Mouse (Mus musculus) gastrocnemius, adult 18-20 months (tissue): ENCODE data around the gene Mtif3. TPM values are rescaled to one million over a fixed set of nuclear protein-coding genes. Genes with fewer than 3 reads are reported as not detected.

Source experiments
- DNase-seq: peaks from one replicate; pipeline ENCODE4 v3.0.0; 2021; ENCODE audit warnings: low spot score
- total RNA-seq, 2 experiments: library from RNA; stranded (reverse); gene quantifications; 2 replicates each; pipeline ENCODE4 v1.2.3; 2021

Mtif3 gene
- total RNA-seq, 2 experiments from 2014 or later, result 22.1 to 24.3 TPM

DNA sequence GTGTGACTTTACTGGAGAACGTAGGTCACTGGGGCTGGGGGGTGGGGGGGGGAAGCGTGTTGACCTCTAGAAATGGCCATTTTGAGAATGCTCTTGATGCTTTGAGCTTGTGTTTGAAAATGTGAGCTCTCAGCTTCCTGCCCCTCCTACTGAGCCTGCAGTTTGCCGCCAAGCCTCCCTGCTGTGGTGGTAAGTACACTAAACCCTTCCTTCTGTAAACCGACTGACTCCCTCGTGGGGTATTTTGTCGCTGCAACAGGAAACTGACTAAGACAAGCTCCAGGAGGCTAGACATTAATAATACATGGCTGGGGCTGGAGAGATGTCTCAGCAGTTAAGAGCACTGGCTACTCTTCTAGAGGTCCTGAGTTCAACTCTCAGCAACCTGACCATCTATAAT, 46.8 kb downstream of the Mtif3 start:
- no peak for DNase-seq

DNA sequence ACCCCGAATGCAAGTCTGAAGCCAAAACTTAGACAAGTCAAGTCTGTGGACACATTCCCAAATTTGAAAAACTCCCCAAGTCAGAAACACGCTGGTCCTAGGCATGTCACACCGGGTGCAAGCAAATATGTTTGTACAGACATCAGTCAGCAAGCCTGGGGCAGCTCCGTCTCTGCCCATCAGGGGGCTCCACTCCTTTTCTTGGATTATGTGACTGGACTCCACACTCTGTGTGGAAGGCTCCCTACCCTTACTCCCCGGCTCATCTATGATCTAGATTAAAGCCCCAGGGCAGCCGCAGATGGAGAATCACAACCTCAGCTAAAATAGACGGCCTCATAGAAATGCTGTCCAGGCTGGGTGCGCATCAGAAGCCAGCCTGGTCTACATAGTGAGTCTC, 47.3 kb downstream of the Mtif3 start:
- DNase-seq, result no peak

- DNase-seq, result peak; percentile 33
Measured at GRCm38 (mm10) chr5:146914088-146914766, 49.4 kb downstream of the Mtif3 start.

DNA sequence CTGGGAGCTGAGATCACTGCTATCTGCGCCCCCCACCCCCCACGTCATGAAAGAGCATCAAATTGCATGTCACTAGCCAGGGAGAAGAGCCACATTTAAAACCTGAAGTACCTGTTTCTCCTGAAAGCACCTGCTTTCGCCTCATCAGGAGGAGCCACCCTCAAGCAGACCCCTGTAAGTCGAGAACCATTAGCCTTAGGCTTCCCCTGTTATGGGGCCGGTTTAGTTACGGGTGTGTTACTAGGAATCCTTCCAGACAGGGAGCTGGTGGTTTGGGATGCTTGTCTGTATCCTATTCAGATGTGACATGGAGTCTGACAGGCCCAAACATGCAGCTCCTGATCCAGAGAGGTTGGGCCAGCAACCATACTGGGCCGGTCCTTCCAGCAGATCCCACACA, 50.2 kb downstream of the Mtif3 start:
- no peak for DNase-seq

GRCm38 (mm10) chr5:146912206-146912605, 51.4 kb downstream of the Mtif3 start:
- no peak for DNase-seq

GRCm38 (mm10) chr5:146908629-146909028, 55.0 kb downstream of the Mtif3 start:
- no peak for DNase-seq

GRCm38 (mm10) chr5:146907533-146907932, 56.1 kb downstream of the Mtif3 start:
- no peak for DNase-seq

GRCm38 (mm10) chr5:146905486-146906172, 58.0 kb downstream of the Mtif3 start:
- peak; percentile 59 for DNase-seq

DNA sequence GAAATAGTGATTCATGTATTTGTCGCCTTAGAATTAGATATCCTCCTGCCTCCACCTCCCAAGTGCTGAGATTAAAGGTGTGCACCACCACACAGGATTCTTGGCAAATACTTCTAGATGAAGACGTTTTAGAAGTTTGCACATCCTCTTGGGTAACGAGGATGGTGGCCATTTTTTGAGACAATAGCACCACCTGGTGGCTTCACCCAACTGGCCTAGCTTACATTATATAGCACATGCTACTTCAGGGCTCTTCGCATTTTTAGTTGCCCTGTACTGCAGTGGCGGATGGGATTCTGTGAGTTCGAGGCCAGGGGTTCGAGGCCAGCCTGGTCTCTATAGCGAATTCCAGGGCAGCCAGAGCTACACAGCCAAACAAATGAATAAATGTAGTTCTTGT, 59.2 kb downstream of the Mtif3 start:
- peak; percentile 63 for DNase-seq

Other genes with a start within 250 kb of the Mtif3 start
- gene Usp12, start 168.8 kb downstream of the Mtif3 start, total RNA-seq, result 10 to 100 TPM; 16.4 to 17.9 TPM
- 100 to 1,000 TPM; 133 to 155 TPM for gene Rpl21, start 130.9 kb downstream of the Mtif3 start, total RNA-seq
- gene Rasl11a, start 118.7 kb downstream of the Mtif3 start, total RNA-seq, result 1 to 10 TPM; 1.7 to 1.8 TPM
- 10 to 100 TPM; 26.4 to 27.9 TPM for gene Gtf3a, start 15.1 kb downstream of the Mtif3 start, total RNA-seq
- 1 to 10 TPM; 2.2 to 2.5 TPM for gene Lnx2, start 112.8 kb upstream of the Mtif3 start, total RNA-seq
- 10 to 100 TPM; 83.4 to 85.4 TPM for gene Polr1d, start 113.2 kb upstream of the Mtif3 start, total RNA-seq
- gene Gsx1, start 224.9 kb upstream of the Mtif3 start, total RNA-seq, result not detected